Mouse (Mus musculus) spleen, postnatal 4 days (tissue): ENCODE data around the gene Kif26b.

Experiments used
- DNase-seq, 2 experiments: peaks; one replicate each; pipeline ENCODE4 v3.0.0; 2022; ENCODE audit warnings: low spot score in 2 of 2

Kif26b gene

GRCm38 (mm10) chr1:178716411-178716810 is 187.5 kb downstream of the Kif26b start:
- no peak for DNase-seq

- no peak for DNase-seq
Observed at GRCm38 (mm10) chr1:178720821-178721220, 191.9 kb downstream of the Kif26b start.

- DNase-seq: no peak
Observed at GRCm38 (mm10) chr1:178722793-178723192, 193.9 kb downstream of the Kif26b start.

GRCm38 (mm10) chr1:178725536-178725935 is 196.6 kb downstream of the Kif26b start:
- no peak for DNase-seq

GRCm38 (mm10) chr1:178728256-178728655 is 199.3 kb downstream of the Kif26b start:
- DNase-seq: no peak

GRCm38 (mm10) chr1:178730271-178730670 is 201.3 kb downstream of the Kif26b start:
- DNase-seq: no peak

GRCm38 (mm10) chr1:178733035-178733434 is 204.1 kb downstream of the Kif26b start:
- DNase-seq: no peak

GRCm38 (mm10) chr1:178734576-178734975 is 205.7 kb downstream of the Kif26b start:
- DNase-seq: no peak

- no peak for DNase-seq
Observed at GRCm38 (mm10) chr1:178736931-178737330, 208.0 kb downstream of the Kif26b start.

GRCm38 (mm10) chr1:178743820-178744219 is 214.9 kb downstream of the Kif26b start:
- no peak for DNase-seq

GRCm38 (mm10) chr1:178744526-178744925 is 215.6 kb downstream of the Kif26b start:
- no peak for DNase-seq

GRCm38 (mm10) chr1:178744961-178745360 is 216.0 kb downstream of the Kif26b start:
- DNase-seq: no peak

- no peak for DNase-seq
Observed at GRCm38 (mm10) chr1:178745471-178745870, 216.5 kb downstream of the Kif26b start.

- no peak for DNase-seq
Observed at GRCm38 (mm10) chr1:178747279-178748221, 218.6 kb downstream of the Kif26b start.

- DNase-seq: no peak
Observed at GRCm38 (mm10) chr1:178748222-178748600, 219.3 kb downstream of the Kif26b start.

- no peak for DNase-seq
Observed at GRCm38 (mm10) chr1:178748617-178749016, 219.7 kb downstream of the Kif26b start.

- no peak for DNase-seq
Observed at GRCm38 (mm10) chr1:178749786-178750185, 220.9 kb downstream of the Kif26b start.

GRCm38 (mm10) chr1:178758441-178758840 is 229.5 kb downstream of the Kif26b start:
- DNase-seq: no peak

GRCm38 (mm10) chr1:178762125-178762741 is 233.3 kb downstream of the Kif26b start:
- no peak for DNase-seq

GRCm38 (mm10) chr1:178764914-178765313 is 236.0 kb downstream of the Kif26b start:
- no peak for DNase-seq

- DNase-seq: no peak
Observed at GRCm38 (mm10) chr1:178765650-178766049, 236.7 kb downstream of the Kif26b start.

- DNase-seq: no peak
Observed at GRCm38 (mm10) chr1:178768976-178769375, 240.1 kb downstream of the Kif26b start.

- DNase-seq: no peak
Observed at GRCm38 (mm10) chr1:178769988-178770387, 241.1 kb downstream of the Kif26b start.
